Mouse (Mus musculus): ENCODE measurements around the gene Dgkz.

- TF ChIP-seq CTCF (IDR thresholded peaks at IDR 0.05; ENCODE audit: control insufficient read depth, insufficient read depth, insufficient read length): no peak
- TF ChIP-seq MAX (IDR thresholded peaks at IDR 0.05): no peak
- no peak for TF ChIP-seq FOSL1 (IDR thresholded peaks at IDR 0.05; ENCODE audit: insufficient read depth, low read length, poor library complexity, severe bottlenecking)
- no peak for TF ChIP-seq MYOG (IDR thresholded peaks at IDR 0.05; ENCODE audit: control insufficient read depth, extremely low read depth, insufficient read length)
- no peak for TF ChIP-seq USF1 (IDR thresholded peaks at IDR 0.05; ENCODE audit: low read depth)
- TF ChIP-seq MYOD1 (IDR thresholded peaks at IDR 0.05; ENCODE audit: control insufficient read depth, insufficient read length, low read depth): no peak
These were observed 25.2 kb downstream of the Dgkz start for GRCm38 (mm10) chr2:91950275-91951085.

Data from C2C12 (cell line).